Mouse (Mus musculus) MEL (cell line): ENCODE measurements around the gene Unc13a. TPM values are rescaled to one million over a fixed set of nuclear protein-coding genes. Genes with fewer than 3 reads are reported as not detected.

ENCODE experiments used
- DNase-seq: peaks from one replicate; pipeline ENCODE4 v3.0.0; 2011; ENCODE audit warnings: low read depth, low spot score
- H3K27ac ChIP-seq: 2 replicates; pipeline ENCODE4 v1.5.1; 2012; ENCODE audit warnings: low read depth, mild to moderate bottlenecking, control low read depth, low read length, moderate library complexity; ENCODE audit not compliant: control insufficient read depth
- H3K27me3 ChIP-seq, 2 experiments: fragments of 150-350 bp in 1 of 2; sonication (generic) in 1 of 2; 2 replicates each; pipeline ENCODE4 v1.6.1; 2012; ENCODE audit warnings: low read length in 2 of 2, mild to moderate bottlenecking in 2 of 2, improper control_type of control experiment in 1 of 2, moderate library complexity in 1 of 2; ENCODE audit not compliant: insufficient read depth in 2 of 2, control insufficient read depth in 1 of 2
- H3K36me3 ChIP-seq, 2 experiments: 2 replicates each; pipeline ENCODE4 v1.6.1; 2012 to 2014; ENCODE audit warnings: low read length in 2 of 2, improper control_type of control experiment in 1 of 2, inconsistent platforms in 1 of 2, mild to moderate bottlenecking in 1 of 2; ENCODE audit not compliant: insufficient read depth in 2 of 2, control insufficient read depth in 1 of 2
- H3K4me1 ChIP-seq, 2 experiments: fragments of 150-350 bp in 1 of 2; sonication (generic) in 1 of 2; 2 replicates each; pipeline ENCODE4 v1.6.1; 2012; ENCODE audit warnings: low read length in 2 of 2, improper control_type of control experiment in 1 of 2, mild to moderate bottlenecking in 1 of 2; ENCODE audit not compliant: insufficient read depth in 2 of 2, control insufficient read depth in 1 of 2
- H3K4me3 ChIP-seq, 2 experiments: fragments of 150-350 bp in 1 of 2; sonication (generic) in 1 of 2; 2 replicates each; pipeline ENCODE4 v1.5.1; 2012; ENCODE audit warnings: low read depth in 2 of 2, low read length in 2 of 2, mild to moderate bottlenecking in 2 of 2, moderate library complexity in 2 of 2, control low read depth in 1 of 2, improper control_type of control experiment in 1 of 2; ENCODE audit not compliant: control insufficient read depth in 1 of 2, insufficient read depth in 1 of 2
- H3K79me2 ChIP-seq: 2 replicates; pipeline ENCODE4 v1.6.1; 2012; ENCODE audit warnings: mild to moderate bottlenecking, low read length, moderate library complexity; ENCODE audit not compliant: control insufficient read depth, poor library complexity, insufficient read depth
- H3K9ac ChIP-seq: 2 replicates; pipeline ENCODE4 v1.6.1; 2012; ENCODE audit warnings: low read depth, mild to moderate bottlenecking, control low read depth, low read length, moderate library complexity; ENCODE audit not compliant: control insufficient read depth, poor library complexity, severe bottlenecking
- H3K9me3 ChIP-seq: fragments of 150-350 bp; sonication (generic); replicated peaks from 2 replicates; pipeline ENCODE4 v1.6.1; 2012; ENCODE audit warnings: mild to moderate bottlenecking, low read length, improper control_type of control experiment, moderate library complexity; ENCODE audit not compliant: insufficient read depth
- BHLHE40 ChIP-seq: IDR thresholded peaks from 2 replicates; pipeline ENCODE4 v1.6.1; 2012; ENCODE audit warnings: low read depth, mild to moderate bottlenecking, inconsistent platforms, low read length, improper control_type of control experiment, borderline replicate concordance
- CHD1 ChIP-seq: IDR thresholded peaks from 2 replicates; pipeline ENCODE4 v1.6.1; 2012; ENCODE audit warnings: low read depth, mild to moderate bottlenecking, inconsistent platforms, low read length, improper control_type of control experiment
- CTCF ChIP-seq, 3 experiments: IDR thresholded peaks in 2 of 3; conservative IDR thresholded peaks in 1 of 3; 2 replicates each; pipeline ENCODE4 v1.5.1; 2011 to 2012; ENCODE audit warnings: low read length in 3 of 3, low read depth in 2 of 3, mild to moderate bottlenecking in 2 of 3, improper control_type of control experiment in 1 of 3, inconsistent platforms in 1 of 3, mixed read lengths in 1 of 3, moderate library complexity in 1 of 3; ENCODE audit not compliant: control insufficient read depth in 1 of 3, insufficient read depth in 1 of 3, poor library complexity in 1 of 3, severe bottlenecking in 1 of 3
- ELF1 ChIP-seq: IDR thresholded peaks from 2 replicates; pipeline ENCODE4 v1.6.1; 2014; ENCODE audit warnings: low read depth, mild to moderate bottlenecking, inconsistent platforms, low read length, improper control_type of control experiment, moderate library complexity
- ETS1 ChIP-seq: IDR thresholded peaks from 2 replicates; pipeline ENCODE4 v1.6.1; 2012; ENCODE audit warnings: low read depth, mild to moderate bottlenecking, inconsistent platforms, low read length, improper control_type of control experiment, moderate library complexity
- KAT2A ChIP-seq: conservative IDR thresholded peaks from 2 replicates; pipeline ENCODE4 v1.6.1; 2012; ENCODE audit warnings: low read depth, low read length, improper control_type of control experiment, inconsistent platforms
- MYB ChIP-seq: IDR thresholded peaks from 2 replicates; pipeline ENCODE4 v1.6.1; 2011; ENCODE audit warnings: mild to moderate bottlenecking, low read depth, low read length, improper control_type of control experiment
- NELFE ChIP-seq: IDR thresholded peaks from 2 replicates; pipeline ENCODE4 v1.6.1; 2011; ENCODE audit warnings: low read depth, low read length, improper control_type of control experiment
- POLR2AphosphoS2 ChIP-seq: IDR thresholded peaks from 2 replicates; pipeline ENCODE4 v1.6.1; 2011; ENCODE audit warnings: low read length, improper control_type of control experiment
- RAD21 ChIP-seq: IDR thresholded peaks from 2 replicates; pipeline ENCODE4 v1.6.1; 2011; ENCODE audit warnings: mild to moderate bottlenecking, low read depth, low read length, improper control_type of control experiment
- RCOR1 ChIP-seq: IDR thresholded peaks from 2 replicates; pipeline ENCODE4 v1.6.1; 2012; ENCODE audit warnings: low read depth, mild to moderate bottlenecking, inconsistent platforms, low read length, improper control_type of control experiment
- SMC3 ChIP-seq: IDR thresholded peaks from 2 replicates; pipeline ENCODE4 v1.6.1; 2011; ENCODE audit warnings: low read depth, low read length, improper control_type of control experiment
- USF2 ChIP-seq, 2 experiments: IDR thresholded peaks; 2 replicates each; pipeline ENCODE4 v1.6.1; 2011 to 2012; ENCODE audit warnings: improper control_type of control experiment in 2 of 2, low read length in 2 of 2, borderline replicate concordance in 1 of 2, inconsistent platforms in 1 of 2, low read depth in 1 of 2, mild to moderate bottlenecking in 1 of 2; ENCODE audit not compliant: insufficient read depth in 1 of 2
- ZC3H11A ChIP-seq: IDR thresholded peaks from 2 replicates; pipeline ENCODE4 v1.6.1; 2012; ENCODE audit warnings: low read depth, mild to moderate bottlenecking, inconsistent platforms, low read length, improper control_type of control experiment
- ZNF384 ChIP-seq: IDR thresholded peaks from 2 replicates; pipeline ENCODE4 v1.6.1; 2012; ENCODE audit warnings: low read depth, mild to moderate bottlenecking, inconsistent platforms, low read length, improper control_type of control experiment
- polyA plus RNA-seq, 2 experiments: library from polyadenylated mRNA; stranded (reverse) in 1 of 2; unstranded in 1 of 2; fragments of >175 nt in 1 of 2; fragments of >200 nt in 1 of 2; gene quantifications; 2 replicates each; pipeline versions ENCODE4 v1.2.1 to v1.2.4; 2012; ENCODE audit warnings: low replicate concordance in 2 of 2, low read depth in 1 of 2; ENCODE audit not compliant: insufficient read length in 2 of 2, insufficient read depth in 1 of 2, missing spikeins in 1 of 2
- total RNA-seq: library from RNA; depleted of rRNA; stranded (reverse); fragments of 300-350 nt; gene quantifications from 2 replicates; pipeline ENCODE4 v1.2.3, GENCODE M21; 2012

Gene Unc13a
- total and polyA plus RNA-seq, 3 experiments = 0.81 to 3.6 TPM; not detected in 1

- Histone ChIP-seq H3K36me3 (no peaks in the 10 kb centered on the region), H3K79me2 (no peaks in the 10 kb centered on the region), H3K9ac (no peak overlapping the region), H3K27ac (no peak overlapping the region), H3K4me1 (no peaks in the 10 kb centered on the region), H3K9me3 (no peaks in the 10 kb centered on the region), H3K27me3 (no peaks in the 10 kb centered on the region), H3K4me3 (no peak overlapping the region)
- TF ChIP-seq RAD21 (no peak), ELF1 (no peak)
- DNase-seq = no peak
These were observed 13.1 kb upstream of the Unc13a start for GRCm38 (mm10) chr8:71684701-71685100.

- Histone ChIP-seq H3K27me3 (no peaks in the 10 kb centered on the region), H3K36me3 (no peaks in the 10 kb centered on the region), H3K79me2 (no peaks in the 10 kb centered on the region), H3K9ac (no peak overlapping the region), H3K4me3 (no peak overlapping the region), H3K4me1 (no peaks in the 10 kb centered on the region), H3K9me3 (no peaks in the 10 kb centered on the region), H3K27ac (no peak overlapping the region)
- TF ChIP-seq ETS1 (no peak), ZC3H11A (no peak), BHLHE40 (no peak), POLR2AphosphoS2 (no peak), USF2 (IDR thresholded peaks at IDR 0.05; ENCODE audit: borderline replicate concordance in 1 of 2, insufficient read depth in 1 of 2, low read depth in 1 of 2, low read length in 2 of 2) (no peak), KAT2A (no peak), ZNF384 (no peak), MYB (no peak), CTCF (IDR thresholded peaks at IDR 0.05 in 2 of 3, conservative IDR thresholded peaks at IDR 0.05 in 1 of 3; ENCODE audit: control insufficient read depth in 1 of 3, insufficient read depth in 1 of 3, low read depth in 2 of 3, low read length in 3 of 3, poor library complexity in 1 of 3, severe bottlenecking in 1 of 3) (no peak), ELF1 (no peak), NELFE (no peak), CHD1 (no peak), RCOR1 (no peak), SMC3 (no peak)
- DNase-seq = no peak
These were observed 11.3 kb upstream of the Unc13a start for GRCm38 (mm10) chr8:71682832-71683231.
